Mouse (Mus musculus) kidney, adult 2 months (tissue): ENCODE measurements around the gene Zscan10. TPM values are rescaled to one million over a fixed set of nuclear protein-coding genes. Genes with fewer than 3 reads are reported as not detected.
"Not testable (repeated sequence)": the region's sequence is repeated elsewhere in the genome, so short reads cannot be mapped to it uniquely, and the experiment has no call there.

ENCODE experiments used
- DNase-seq: peaks from one replicate; pipeline ENCODE4 v3.0.0; 2021
- H3K27ac ChIP-seq: fragments of 200-500 bp; 2 replicates; pipeline ENCODE4 v1.5.1; 2012; ENCODE audit warnings: low read depth, low read length, control low read depth, inconsistent platforms; ENCODE audit not compliant: insufficient read depth
- H3K27me3 ChIP-seq: fragments of 200-500 bp; replicated peaks from 2 replicates; pipeline ENCODE4 v1.6.1; 2012; ENCODE audit warnings: mild to moderate bottlenecking, moderate library complexity, low read length, inconsistent platforms; ENCODE audit not compliant: control insufficient read depth, insufficient read depth
- H3K36me3 ChIP-seq: fragments of 200-500 bp; 2 replicates; pipeline ENCODE4 v1.6.1; 2012; ENCODE audit warnings: mild to moderate bottlenecking, moderate library complexity, low read length, inconsistent platforms; ENCODE audit not compliant: control insufficient read depth, insufficient read depth
- H3K4me1 ChIP-seq: fragments of 200-500 bp; 2 replicates; pipeline ENCODE4 v1.6.1; 2011; ENCODE audit warnings: low read length; ENCODE audit not compliant: control insufficient read depth, insufficient read depth
- H3K4me3 ChIP-seq: fragments of 200-500 bp; 2 replicates; pipeline ENCODE4 v1.5.1; 2011; ENCODE audit warnings: mild to moderate bottlenecking, low read depth, low read length, control low read depth; ENCODE audit not compliant: insufficient read depth
- CTCF ChIP-seq: fragments of 200-500 bp; conservative IDR thresholded peaks from 2 replicates; pipeline ENCODE4 v1.5.1; 2011; ENCODE audit warnings: low read depth, mild to moderate bottlenecking, control low read depth, low read length, moderate library complexity, mixed read lengths; ENCODE audit not compliant: insufficient read depth, insufficient read length
- POLR2A ChIP-seq: fragments of 200-500 bp; IDR thresholded peaks from one replicate; pipeline ENCODE4 v1.6.1; 2011; ENCODE audit warnings: low read depth, low read length, control low read depth
- WGBS: fragments of 180-500 bp; shearing (Covaris S2); methylation state at CpG from one replicate; pipeline ENCODE4 v1.1.7; 2018; 5-methylcytosine and 5-hydroxymethylcytosine counted together
- polyA plus RNA-seq: library from polyadenylated mRNA; depleted of rRNA; stranded (reverse); fragments of >200 nt; gene quantifications from 2 replicates; pipeline ENCODE4 v1.2.3, GENCODE M21; 2012

Zscan10 gene
- polyA plus RNA-seq, 1 experiment = not detected

GRCm38 (mm10) chr17:23592208-23592925 is 8.3 kb upstream of the Zscan10 start:
- H3K27me3 ChIP-seq = no peaks in the 10 kb centered on the region
- H3K4me3 ChIP-seq = peak overlapping the region; percentile 83
- peak overlapping the region; percentile 2; the same call in 1 of the 2 replicates for H3K27ac ChIP-seq
- peaks cover 4% of the 10 kb centered on the region; the same call in 1 of the 2 replicates for H3K4me1 ChIP-seq
- TF ChIP-seq POLR2A (no peak), CTCF (no peak)
- 8% methylated on average over 34 of the region's 34 CpGs for WGBS
- DNase-seq = peak; percentile 98
- H3K36me3 ChIP-seq = no peaks in the 10 kb centered on the region

GRCm38 (mm10) chr17:23592926-23593300 is 7.7 kb upstream of the Zscan10 start:
- Histone ChIP-seq H3K36me3 (no peaks in the 10 kb centered on the region), H3K27ac (peak overlapping the region; percentile 2; the same call in 1 of the 2 replicates), H3K27me3 (no peaks in the 10 kb centered on the region), H3K4me1 (peaks cover 4% of the 10 kb centered on the region; the same call in 1 of the 2 replicates), H3K4me3 (peak overlapping the region; percentile 83)
- WGBS = 8% methylated on average over 13 of the region's 13 CpGs
- DNase-seq = no peak
- TF ChIP-seq POLR2A (no peak), CTCF (no peak)

- 77% methylated on average over 4 of the region's 4 CpGs for WGBS
- H3K4me1 ChIP-seq, DNase-seq, H3K4me3 ChIP-seq, H3K27ac ChIP-seq, H3K27me3 ChIP-seq, H3K36me3 ChIP-seq: not testable (repeated sequence)
Measured at GRCm38 (mm10) chr17:23595139-23595538, 5.5 kb upstream of the Zscan10 start.

GRCm38 (mm10) chr17:23598582-23599552 is 1.8 kb upstream of the Zscan10 start, which contains the start of gene Zfp13:
Gene Zfp13, minus strand, starts transcription at chr17:23599487.
- Histone ChIP-seq H3K27ac (peak within 1 kb of the TSS; percentile 86), H3K27me3 (no peaks in the 10 kb centered on the region), H3K36me3 (no peaks in the 10 kb centered on the region), H3K4me1 (no peaks in the 10 kb centered on the region), H3K4me3 (peak within 1 kb of the TSS; percentile 73)
- DNase-seq = peak; percentile 95
- WGBS = 3% methylated on average over 31 of the region's 31 CpGs
- no peak for TF ChIP-seq CTCF
- TF ChIP-seq POLR2A = peak; percentile 88

- Histone ChIP-seq H3K27ac (peak overlapping the region; percentile 86), H3K4me3 (peak overlapping the region; percentile 73), H3K36me3 (no peaks in the 10 kb centered on the region), H3K27me3 (no peaks in the 10 kb centered on the region), H3K4me1 (no peaks in the 10 kb centered on the region)
- WGBS = 37% methylated on average over 7 of the region's 7 CpGs
- no peak for TF ChIP-seq POLR2A
- TF ChIP-seq CTCF = no peak
- no peak for DNase-seq
Measured at GRCm38 (mm10) chr17:23599605-23600063, 1.0 kb upstream of the Zscan10 start.

- Histone ChIP-seq H3K27me3 (no peaks in the 10 kb centered on the region), H3K4me1 (no peaks in the 10 kb centered on the region), H3K27ac (no peak overlapping the region), H3K4me3 (no peak overlapping the region), H3K36me3 (no peaks in the 10 kb centered on the region)
- no peak for DNase-seq
- TF ChIP-seq CTCF (no peak), POLR2A (no peak)
- 56% methylated on average over 10 of the region's 10 CpGs for WGBS
Measured at GRCm38 (mm10) chr17:23601836-23602585, 1.4 kb downstream of the Zscan10 start.
